ENCODE assay signal across 9 mouse cellular contexts in the genomic region with DNA sequence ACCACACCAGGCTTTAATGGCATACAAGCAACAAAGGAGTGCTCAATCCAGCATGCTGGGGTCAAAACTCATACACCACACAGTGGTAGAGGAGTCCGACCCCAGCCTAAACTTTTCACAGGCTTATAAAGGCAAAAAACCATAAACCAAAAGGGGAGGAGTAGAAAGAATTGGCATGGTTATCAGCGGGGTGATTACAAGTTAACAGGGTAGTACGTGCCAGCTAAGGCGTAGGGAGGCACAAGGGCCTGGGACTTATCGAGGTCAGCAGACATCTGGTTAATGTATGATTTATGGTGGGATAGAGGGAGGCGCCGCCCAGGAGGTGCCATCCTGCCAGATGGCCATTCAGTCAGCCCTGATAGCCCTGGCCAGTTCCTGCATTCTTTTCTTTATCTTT. TPM values are rescaled to one million over a fixed set of nuclear protein-coding genes. Genes with fewer than 3 reads are reported as not detected.
"Had no signal": no experiment of that assay in that cellular context is flagged by ENCODE, and none has a peak within 500 bp of the region (broad histone marks: within the 10 kb centered on the region; RNA-seq: fewer than 3 reads in every experiment).

A gene (minus strand): TSS at position 101 of the 400 bp plus-strand sequence.

RNA-seq across cellular contexts. Expression of the gene that starts here (rescaled TPM):
- polyA plus RNA-seq: neural tube, embryonic 12.5 days; neural tube, embryonic 13.5 days; neural tube, embryonic 14.5 days; neural tube, embryonic 15.5 days; spleen, adult 2 months; stomach, embryonic 14.5 days; stomach, embryonic 16.5 days; stomach, postnatal 0 days; urinary bladder, adult 2 months had no signal
